Mouse (Mus musculus): ENCODE measurements around the gene Tmem19. TPM values are rescaled to one million over a fixed set of nuclear protein-coding genes. Genes with fewer than 3 reads are reported as not detected.

Gene Tmem19
- 10 to 100 TPM; 32.1 to 33.8 TPM for total RNA-seq (2023)

GRCm38 (mm10) chr10:115361840-115362622 lies at the start of gene Tmem19:
Gene Tmem19 (minus strand): TSS chr10:115362501.

GRCm38 (mm10) chr10:115384221-115385017 lies 22.1 kb upstream of the Tmem19 start, which contains the start of the genes Thap2 and Zfc3h1:
Gene Thap2 (minus strand): TSS chr10:115384443.
Gene Zfc3h1 (plus strand): TSS chr10:115384959.

GRCm38 (mm10) chr10:115315473-115316171 lies 46.7 kb downstream of the Tmem19 start, which contains the start of gene Rab21:
Gene Rab21 (minus strand): TSS chr10:115315594.

Other genes starting within 250 kb of the Tmem19 start
- not detected for gene Tph2, start 177.5 kb downstream of the Tmem19 start, total RNA-seq (2023)
- gene Tbc1d15, start 111.0 kb downstream of the Tmem19 start, total RNA-seq (2023) = 10 to 100 TPM; 82.8 to 99.6 TPM
- gene Rab21, start 46.9 kb downstream of the Tmem19 start, total RNA-seq (2023) = 100 to 1,000 TPM in 1 of 2 experiments, 10 to 100 TPM in 1; 98.3 to 104 TPM
- gene Thap2, start 21.9 kb upstream of the Tmem19 start, total RNA-seq (2023) = 1 to 10 TPM; 7.7 to 9.9 TPM
- 10 to 100 TPM; 86.0 to 89.9 TPM for gene Zfc3h1, start 22.5 kb upstream of the Tmem19 start, total RNA-seq (2023)
- not detected for gene A930009A15Rik, start 207.5 kb upstream of the Tmem19 start, total RNA-seq (2023)
- gene Lgr5, start 225.3 kb upstream of the Tmem19 start, total RNA-seq (2023) = 1 to 10 TPM; 1.5 to 2.3 TPM